Mouse (Mus musculus): Measurements from ENCODE around the gene Hoxa6. TPM values are rescaled to one million over a fixed set of nuclear protein-coding genes. Genes with fewer than 3 reads are reported as not detected.
A peak's percentile ranks its signal among the peaks of the same experiment; 100 is the strongest.

The Hoxa6 gene
- polyA plus RNA-seq, 1 experiment from 2014 or later, result not detected

DNA sequence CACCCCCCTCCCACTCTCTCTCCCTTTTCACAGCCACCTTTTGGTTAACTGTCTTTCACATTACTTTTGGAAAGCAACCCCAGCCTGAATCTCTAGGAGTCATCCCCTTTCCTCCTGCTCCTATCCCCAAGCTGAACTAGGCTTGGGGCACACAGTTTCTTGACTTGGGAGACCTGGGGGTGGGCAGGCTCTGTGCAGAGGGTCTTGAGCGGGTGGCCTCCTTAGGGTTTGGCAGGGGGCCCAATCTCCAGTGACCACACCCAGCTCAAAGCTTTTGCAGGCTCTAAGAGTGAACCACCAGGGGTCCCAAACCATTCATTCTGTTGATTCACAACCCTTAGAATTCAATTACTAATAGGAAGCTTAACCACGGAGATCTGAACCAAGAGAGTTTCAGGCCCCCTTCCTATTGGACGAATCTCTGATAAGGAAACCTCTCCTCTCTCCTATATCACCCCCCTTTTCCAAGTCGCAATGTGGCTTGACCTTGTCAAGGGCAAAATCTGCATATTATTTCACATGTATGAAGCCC is 34.3 kb upstream of the Hoxa6 start:
- Histone ChIP-seq H3K27me3 (replicated peaks; ENCODE audit: control insufficient read depth, insufficient read depth, low read length) (peaks cover 96% of the 10 kb centered on the region), H3K4me3 (ENCODE audit: low read depth, low read length) (no peak overlapping the region), H3K36me3 (ENCODE audit: control insufficient read depth, insufficient read depth, low read length) (no peaks in the 10 kb centered on the region), H3K27ac (ENCODE audit: low read depth, low read length) (no peak overlapping the region), H3K4me1 (ENCODE audit: control insufficient read depth, insufficient read depth, low read length) (no peaks in the 10 kb centered on the region), H3K4me2 (ENCODE audit: low read length) (no peak overlapping the region), H3K9me3 (replicated peaks; ENCODE audit: control insufficient read depth, low read length) (no peaks in the 10 kb centered on the region), H3K9ac (ENCODE audit: low read length) (no peak overlapping the region)
- WGBS, result 3% methylated on average over 4 of the region's 4 CpGs
- no peak for DNase-seq (ENCODE audit: low spot score)
- no peak for ATAC-seq

DNA sequence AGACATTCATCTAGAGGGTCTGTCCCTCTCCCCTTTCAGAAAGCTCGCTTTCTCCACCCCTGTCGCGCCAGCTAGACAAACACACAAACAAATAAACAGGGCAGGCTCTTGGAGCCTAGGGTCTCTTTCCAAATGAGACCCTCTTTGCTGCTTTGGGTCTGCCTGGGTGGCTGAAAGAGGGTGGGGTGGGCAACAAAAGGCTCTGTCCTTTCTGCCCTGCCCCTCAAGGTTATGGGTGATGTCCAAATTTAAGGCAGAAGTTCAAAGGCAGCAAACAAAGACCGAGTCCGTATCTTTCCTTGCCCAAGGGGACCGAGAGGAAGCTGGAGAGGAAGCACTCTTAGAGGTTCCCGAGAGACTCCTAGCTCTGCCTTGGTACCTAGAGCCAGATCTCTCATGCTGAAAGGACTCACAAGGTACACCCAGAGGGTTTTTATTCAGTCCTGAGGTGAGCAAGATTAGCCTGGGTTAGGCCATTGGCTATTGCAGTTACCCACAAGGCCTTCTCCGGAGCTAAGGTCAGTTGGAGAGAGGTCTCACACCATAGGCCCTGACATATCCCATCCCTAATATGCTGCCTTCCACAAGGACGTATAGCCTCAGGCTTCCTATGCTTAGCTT is 32.6 kb upstream of the Hoxa6 start:
- no peak overlapping the region for H3K4me3 ChIP-seq (ENCODE audit: low read depth, low read length)
- H3K27me3 ChIP-seq (replicated peaks; ENCODE audit: control insufficient read depth, insufficient read depth, low read length), result peaks cover 97% of the 10 kb centered on the region
- no peak for ATAC-seq
- 5% methylated on average over 9 of the region's 9 CpGs for WGBS
- no peaks in the 10 kb centered on the region for H3K9me3 ChIP-seq (replicated peaks; ENCODE audit: control insufficient read depth, low read length)
- no peak overlapping the region for H3K9ac ChIP-seq (ENCODE audit: low read length)
- no peaks in the 10 kb centered on the region for H3K4me1 ChIP-seq (ENCODE audit: control insufficient read depth, insufficient read depth, low read length)
- no peaks in the 10 kb centered on the region for H3K36me3 ChIP-seq (ENCODE audit: control insufficient read depth, insufficient read depth, low read length)
- no peak overlapping the region for H3K27ac ChIP-seq (ENCODE audit: low read depth, low read length)
- no peak overlapping the region for H3K4me2 ChIP-seq (ENCODE audit: low read length)
- DNase-seq (ENCODE audit: low spot score), result no peak

DNA sequence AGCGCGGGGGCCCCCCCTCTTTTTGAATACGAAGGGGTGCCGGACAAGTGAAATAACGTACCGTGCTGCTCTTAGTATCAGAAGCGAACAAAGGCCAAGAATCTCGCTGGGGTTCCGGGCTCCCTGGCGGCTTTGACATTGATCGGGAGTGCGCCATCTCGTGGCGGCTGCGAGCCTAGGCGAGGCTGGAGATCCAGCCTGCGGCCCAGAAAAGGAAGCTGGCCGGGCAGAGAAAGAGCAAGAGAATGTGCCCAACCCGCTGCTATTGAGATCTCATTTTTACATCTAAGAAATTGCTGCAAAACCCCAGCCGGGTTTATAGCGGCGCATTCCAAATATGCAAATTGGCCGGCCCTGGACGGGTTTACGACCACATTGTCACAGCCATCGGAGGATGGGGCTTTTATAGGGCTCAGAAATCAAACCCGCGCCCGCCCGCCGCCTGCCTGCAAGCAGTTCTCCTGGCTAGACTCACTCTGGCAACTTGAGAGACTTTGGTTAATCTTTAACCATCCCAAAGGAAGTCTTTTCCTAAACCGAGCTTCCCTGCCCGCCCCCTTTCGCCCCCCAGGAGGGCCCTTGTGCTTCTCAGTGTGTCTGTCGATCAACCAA is 32.0 kb upstream of the Hoxa6 start, which contains the start of gene Hoxa10:
Hoxa10 (minus strand) TSS at position 466 of the 612 bp plus-strand sequence.
- Histone ChIP-seq H3K27me3 (replicated peaks; ENCODE audit: control insufficient read depth, insufficient read depth, low read length) (peaks cover 97% of the 10 kb centered on the region), H3K9ac (ENCODE audit: low read length) (no peak within 1 kb of the TSS), H3K4me1 (ENCODE audit: control insufficient read depth, insufficient read depth, low read length) (no peaks in the 10 kb centered on the region), H3K4me3 (ENCODE audit: low read depth, low read length) (no peak within 1 kb of the TSS), H3K4me2 (ENCODE audit: low read length) (no peak within 1 kb of the TSS), H3K36me3 (ENCODE audit: control insufficient read depth, insufficient read depth, low read length) (no peaks in the 10 kb centered on the region), H3K27ac (ENCODE audit: low read depth, low read length) (no peak within 1 kb of the TSS), H3K9me3 (replicated peaks; ENCODE audit: control insufficient read depth, low read length) (no peaks in the 10 kb centered on the region)
- WGBS, result under 1% methylated on average over 35 of the region's 35 CpGs
- peak; percentile 81 for DNase-seq (ENCODE audit: low spot score)
- ATAC-seq, result peak; percentile 61; the same call in 1 of the 2 replicates

DNA sequence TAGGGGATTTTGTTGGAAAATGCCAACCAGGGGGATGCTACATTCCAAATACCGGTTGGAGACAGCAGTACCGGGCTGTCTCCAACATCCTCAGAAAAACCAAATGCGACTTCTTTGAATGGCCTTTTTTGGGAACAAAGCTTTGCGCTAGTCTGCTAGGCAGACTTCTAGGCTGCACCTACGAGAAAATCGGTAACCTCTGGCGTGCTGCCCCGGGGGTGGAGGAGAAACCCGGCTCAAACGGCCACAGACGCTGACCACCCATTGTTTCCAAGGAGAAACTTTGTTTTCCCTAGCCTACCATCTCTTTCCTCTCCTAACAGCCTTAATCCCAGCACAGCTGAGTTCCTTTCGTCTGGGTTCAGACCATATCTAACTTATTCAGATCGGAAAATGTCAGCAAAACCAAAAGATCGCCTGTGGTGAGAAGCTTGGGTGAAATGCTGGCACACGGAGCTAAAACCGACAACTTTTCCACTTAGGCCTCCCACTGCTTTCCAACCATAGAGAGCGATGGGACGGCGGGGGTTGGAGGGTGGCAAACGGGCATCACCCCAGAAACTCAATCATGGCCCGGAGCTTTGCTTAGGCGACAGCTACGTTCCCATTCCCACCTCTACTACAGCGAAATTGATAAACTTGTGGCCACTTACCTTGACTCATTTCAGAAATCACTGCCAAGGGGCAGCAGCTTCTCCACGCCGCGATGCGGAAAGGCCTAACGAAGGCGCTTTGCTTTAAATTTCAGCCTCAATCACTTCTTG is 31.3 kb upstream of the Hoxa6 start:
- ATAC-seq (no peak), DNase-seq (ENCODE audit: low spot score) (no peak)
- Histone ChIP-seq H3K9ac (ENCODE audit: low read length) (no peak overlapping the region), H3K27me3 (replicated peaks; ENCODE audit: control insufficient read depth, insufficient read depth, low read length) (peaks cover 97% of the 10 kb centered on the region), H3K36me3 (ENCODE audit: control insufficient read depth, insufficient read depth, low read length) (no peaks in the 10 kb centered on the region), H3K9me3 (replicated peaks; ENCODE audit: control insufficient read depth, low read length) (no peaks in the 10 kb centered on the region), H3K4me1 (ENCODE audit: control insufficient read depth, insufficient read depth, low read length) (no peaks in the 10 kb centered on the region), H3K27ac (ENCODE audit: low read depth, low read length) (no peak overlapping the region), H3K4me3 (ENCODE audit: low read depth, low read length) (no peak overlapping the region), H3K4me2 (ENCODE audit: low read length) (no peak overlapping the region)
- WGBS, result 2% methylated on average over 30 of the region's 30 CpGs

DNA sequence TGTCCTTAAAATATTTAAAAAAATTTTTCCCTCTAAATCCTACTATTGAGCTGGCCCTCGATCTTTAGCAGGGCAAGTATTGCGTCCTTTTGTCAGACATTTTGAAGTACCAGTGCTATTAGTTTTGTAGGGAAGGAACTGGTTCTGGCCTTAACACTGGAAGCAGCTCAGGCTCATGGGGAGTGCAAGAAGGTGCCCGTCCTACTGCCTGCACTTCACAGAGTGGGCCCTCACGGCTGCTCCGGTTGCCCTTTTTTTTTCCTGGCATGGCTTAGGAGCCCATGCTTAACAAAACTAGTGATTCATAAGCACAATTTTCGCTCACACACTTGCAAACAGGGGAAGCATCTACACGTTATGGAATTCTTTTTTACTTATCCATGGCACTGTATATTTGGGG is 30.5 kb upstream of the Hoxa6 start:
- H3K4me2 ChIP-seq (ENCODE audit: low read length), result no peak overlapping the region
- no peaks in the 10 kb centered on the region for H3K9me3 ChIP-seq (replicated peaks; ENCODE audit: control insufficient read depth, low read length)
- no peaks in the 10 kb centered on the region for H3K4me1 ChIP-seq (ENCODE audit: control insufficient read depth, insufficient read depth, low read length)
- no peak for ATAC-seq
- no peak for DNase-seq (ENCODE audit: low spot score)
- no peaks in the 10 kb centered on the region for H3K36me3 ChIP-seq (ENCODE audit: control insufficient read depth, insufficient read depth, low read length)
- 3% methylated on average over 7 of the region's 7 CpGs for WGBS
- no peak overlapping the region for H3K4me3 ChIP-seq (ENCODE audit: low read depth, low read length)
- peaks cover 97% of the 10 kb centered on the region for H3K27me3 ChIP-seq (replicated peaks; ENCODE audit: control insufficient read depth, insufficient read depth, low read length)
- no peak overlapping the region for H3K9ac ChIP-seq (ENCODE audit: low read length)
- H3K27ac ChIP-seq (ENCODE audit: low read depth, low read length), result no peak overlapping the region

DNA sequence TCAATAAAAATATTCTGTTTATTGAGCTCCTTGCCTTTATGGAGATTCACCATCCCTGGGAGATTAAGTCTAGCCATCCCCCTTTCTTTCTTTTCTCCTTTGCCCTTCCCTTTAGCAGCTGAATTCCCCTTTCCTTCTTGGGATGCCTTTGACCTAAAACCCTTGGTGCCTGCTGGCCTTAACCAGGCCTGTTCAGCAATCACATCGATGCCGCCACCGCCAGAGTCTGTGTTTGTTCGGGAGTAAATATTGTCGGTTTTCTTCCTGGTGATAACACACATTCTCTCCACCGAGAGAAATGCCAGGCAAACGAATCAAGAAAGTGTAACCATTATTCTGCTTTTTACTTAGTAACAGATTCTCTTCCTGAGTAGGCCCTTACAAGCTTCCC is 29.6 kb upstream of the Hoxa6 start:
- no peak overlapping the region for H3K4me2 ChIP-seq (ENCODE audit: low read length)
- WGBS, result 3% methylated on average over 7 of the region's 7 CpGs
- H3K27me3 ChIP-seq (replicated peaks; ENCODE audit: control insufficient read depth, insufficient read depth, low read length), result peaks cover 97% of the 10 kb centered on the region
- H3K36me3 ChIP-seq (ENCODE audit: control insufficient read depth, insufficient read depth, low read length), result no peaks in the 10 kb centered on the region
- no peaks in the 10 kb centered on the region for H3K4me1 ChIP-seq (ENCODE audit: control insufficient read depth, insufficient read depth, low read length)
- no peaks in the 10 kb centered on the region for H3K9me3 ChIP-seq (replicated peaks; ENCODE audit: control insufficient read depth, low read length)
- no peak overlapping the region for H3K4me3 ChIP-seq (ENCODE audit: low read depth, low read length)
- H3K9ac ChIP-seq (ENCODE audit: low read length), result no peak overlapping the region
- DNase-seq (ENCODE audit: low spot score) (no peak), ATAC-seq (no peak)
- no peak overlapping the region for H3K27ac ChIP-seq (ENCODE audit: low read depth, low read length)

DNA sequence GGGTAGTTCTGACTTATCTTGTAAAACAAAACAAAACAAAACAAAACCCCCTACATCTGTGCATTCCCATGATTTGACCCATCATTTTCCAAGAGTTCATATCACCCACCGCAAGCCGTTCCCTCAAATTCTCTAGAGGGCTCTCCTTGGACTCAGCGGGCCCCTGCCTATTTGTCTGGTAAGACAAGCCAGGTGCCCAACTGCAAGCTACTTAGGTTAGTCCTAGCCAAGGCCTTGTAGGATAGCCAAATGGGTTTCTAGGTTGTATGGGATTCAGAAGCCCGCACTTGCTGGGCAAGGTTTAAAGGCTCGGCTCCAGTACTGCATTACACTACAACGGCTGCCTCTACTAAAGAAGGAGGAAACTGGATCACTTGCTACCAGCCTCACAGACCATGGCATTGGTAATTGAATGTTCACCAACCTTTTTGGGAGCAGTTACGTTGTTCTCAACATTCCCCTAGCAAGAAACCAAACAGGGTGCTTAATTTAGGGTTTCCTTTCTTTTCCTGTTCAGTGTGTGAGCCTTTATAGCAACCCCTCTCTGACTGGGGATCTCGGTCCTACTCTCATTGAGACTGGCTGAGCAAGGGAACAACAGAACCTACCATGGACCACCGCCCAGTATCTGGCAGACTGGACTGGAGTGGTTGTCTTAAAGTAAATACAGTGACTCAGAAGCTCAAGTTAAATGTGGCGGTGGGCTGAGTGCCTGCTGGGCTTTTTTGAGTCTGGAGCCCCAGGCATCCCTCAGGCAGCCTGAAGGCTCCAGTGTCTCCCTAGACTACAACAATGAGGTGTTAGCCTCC is 29.0 kb upstream of the Hoxa6 start:
- Histone ChIP-seq H3K9me3 (replicated peaks; ENCODE audit: control insufficient read depth, low read length) (no peaks in the 10 kb centered on the region), H3K4me1 (ENCODE audit: control insufficient read depth, insufficient read depth, low read length) (no peaks in the 10 kb centered on the region), H3K36me3 (ENCODE audit: control insufficient read depth, insufficient read depth, low read length) (no peaks in the 10 kb centered on the region), H3K27me3 (replicated peaks; ENCODE audit: control insufficient read depth, insufficient read depth, low read length) (peaks cover 97% of the 10 kb centered on the region), H3K4me2 (ENCODE audit: low read length) (no peak overlapping the region), H3K4me3 (ENCODE audit: low read depth, low read length) (no peak overlapping the region), H3K27ac (ENCODE audit: low read depth, low read length) (no peak overlapping the region), H3K9ac (ENCODE audit: low read length) (no peak overlapping the region)
- ATAC-seq (no peak), DNase-seq (ENCODE audit: low spot score) (no peak)
- 6% methylated on average over 10 of the region's 10 CpGs for WGBS

DNA sequence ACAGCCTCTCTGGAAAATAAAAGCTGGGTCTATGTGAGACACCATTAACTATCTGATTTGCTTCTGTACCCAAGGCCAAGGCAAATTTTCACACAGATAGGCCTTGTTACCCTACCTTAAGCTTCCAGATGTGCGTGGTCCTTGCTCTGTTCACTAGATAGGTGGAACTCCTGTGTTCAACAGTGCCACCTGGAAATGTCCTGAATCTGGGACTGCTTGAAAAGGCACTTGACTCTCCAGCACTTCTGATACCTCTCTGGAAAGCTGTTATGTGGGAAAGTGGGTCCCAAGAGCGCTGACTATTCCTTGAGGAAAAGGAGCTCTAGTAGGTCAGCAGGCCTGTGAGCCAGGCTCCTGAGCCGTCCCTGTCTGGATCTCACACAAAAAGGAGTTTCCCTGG is 28.3 kb upstream of the Hoxa6 start:
- no peak overlapping the region for H3K4me3 ChIP-seq (ENCODE audit: low read depth, low read length)
- no peak overlapping the region for H3K4me2 ChIP-seq (ENCODE audit: low read length)
- peaks cover 98% of the 10 kb centered on the region for H3K27me3 ChIP-seq (replicated peaks; ENCODE audit: control insufficient read depth, insufficient read depth, low read length)
- 4% methylated on average over 3 of the region's 3 CpGs for WGBS
- H3K4me1 ChIP-seq (ENCODE audit: control insufficient read depth, insufficient read depth, low read length), result no peaks in the 10 kb centered on the region
- H3K9ac ChIP-seq (ENCODE audit: low read length), result no peak overlapping the region
- no peak overlapping the region for H3K27ac ChIP-seq (ENCODE audit: low read depth, low read length)
- no peaks in the 10 kb centered on the region for H3K9me3 ChIP-seq (replicated peaks; ENCODE audit: control insufficient read depth, low read length)
- DNase-seq (ENCODE audit: low spot score), result no peak
- H3K36me3 ChIP-seq (ENCODE audit: control insufficient read depth, insufficient read depth, low read length), result no peaks in the 10 kb centered on the region
- ATAC-seq, result no peak

Measured in forebrain, embryonic 14.5 days (tissue).